Mouse (Mus musculus) CH12.LX (cell line): ENCODE measurements around the gene Igfbp5.

Experiments used
- CTCF ChIP-seq, 2 experiments: IDR thresholded peaks in 1 of 2; conservative IDR thresholded peaks in 1 of 2; 2 replicates each; pipeline ENCODE4 v1.5.1; 2011 to 2012; ENCODE audit warnings: low read depth in 2 of 2, low read length in 2 of 2, improper control_type of control experiment in 1 of 2, inconsistent platforms in 1 of 2, mild to moderate bottlenecking in 1 of 2, moderate library complexity in 1 of 2
- EP300 ChIP-seq: IDR thresholded peaks from 2 replicates; pipeline ENCODE4 v1.6.1; 2011; ENCODE audit warnings: low read length, improper control_type of control experiment
- IRF4 ChIP-seq: IDR thresholded peaks from 2 replicates; pipeline ENCODE4 v1.6.1; 2014; ENCODE audit warnings: low read depth, mild to moderate bottlenecking, inconsistent platforms, low read length, improper control_type of control experiment
- POLR2A ChIP-seq: IDR thresholded peaks from 2 replicates; pipeline ENCODE4 v1.6.1; 2011; ENCODE audit warnings: low read depth, mild to moderate bottlenecking, improper control_type of control experiment, low read length
- POLR2AphosphoS2 ChIP-seq: IDR thresholded peaks from 2 replicates; pipeline ENCODE4 v1.6.1; 2011; ENCODE audit warnings: low read depth, low read length, improper control_type of control experiment
- ZNF384 ChIP-seq: IDR thresholded peaks from 2 replicates; pipeline ENCODE4 v1.6.1; 2012; ENCODE audit warnings: low read depth, low read length, improper control_type of control experiment, inconsistent platforms

GRCm38 (mm10) chr1:72855729-72856128, 19.0 kb downstream of the Igfbp5 start:
- TF ChIP-seq CTCF (conservative IDR thresholded peaks at IDR 0.05 in 1 of 2, IDR thresholded peaks at IDR 0.05 in 1 of 2; ENCODE audit: low read depth in 2 of 2, low read length in 2 of 2) (no peak), EP300 (no peak), IRF4 (no peak), ZNF384 (no peak), POLR2AphosphoS2 (no peak), POLR2A (no peak)
